Mouse (Mus musculus): ENCODE data around the gene Cpne2.

DNA sequence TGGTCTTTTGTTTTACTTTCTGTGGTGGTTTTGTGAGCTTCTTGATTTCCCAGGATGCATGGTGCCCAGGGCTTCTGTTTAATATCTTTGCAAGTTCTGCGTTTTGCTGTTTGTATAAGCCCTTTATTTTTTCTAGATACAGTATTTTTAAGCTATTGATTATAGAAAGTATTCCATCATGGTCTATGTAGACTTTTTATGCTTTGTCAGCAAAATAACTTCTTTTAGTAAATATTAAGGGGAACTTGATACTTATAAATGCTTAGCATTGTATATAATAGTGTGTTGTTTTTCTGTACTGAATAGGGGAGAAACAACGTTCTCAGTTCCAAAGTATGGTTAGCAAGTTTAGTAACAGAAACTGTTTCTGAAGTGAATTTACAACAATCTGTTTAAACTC is 71.2 kb downstream of the Cpne2 start:
- TF ChIP-seq CTCF (conservative IDR thresholded peaks at IDR 0.05; ENCODE audit: low read length) (no peak), POU5F1 (IDR thresholded peaks at IDR 0.05; ENCODE audit: borderline replicate concordance, low read length) (no peak)

All from E14TG2a.4 (cell line).